Mouse (Mus musculus) midbrain, embryonic 16.5 days (tissue): ENCODE measurements around the gene Tmc8. TPM values are rescaled to one million over a fixed set of nuclear protein-coding genes. Genes with fewer than 3 reads are reported as not detected.
A peak's percentile ranks its signal among the peaks of the same experiment; 100 is the strongest.

Experiments
- ATAC-seq: fragments of 200-750 bp; cut with Nextera tagmentation; 2 replicates; pipeline ENCODE4 v1.8.0; 2017; ENCODE audit warnings: moderate TSS enrichment
- H3K27ac ChIP-seq: fragments of 300-500 bp; sonication (generic); 2 replicates; pipeline ENCODE4 v1.5.1; 2014; ENCODE audit warnings: mild to moderate bottlenecking, low read length, mixed read lengths
- H3K27me3 ChIP-seq: fragments of 300-500 bp; sonication (generic); 2 replicates; pipeline ENCODE4 v1.6.1; 2014; ENCODE audit warnings: low read depth, low read length, mixed read lengths; ENCODE audit not compliant: control insufficient read depth, insufficient read depth
- H3K36me3 ChIP-seq: fragments of 300-500 bp; sonication (generic); 2 replicates; pipeline ENCODE4 v1.6.1; 2014; ENCODE audit warnings: mild to moderate bottlenecking, low read length, moderate library complexity, mixed read lengths; ENCODE audit not compliant: control insufficient read depth, insufficient read depth
- H3K4me1 ChIP-seq: fragments of 300-500 bp; sonication (generic); 2 replicates; pipeline ENCODE4 v1.6.1; 2014; ENCODE audit warnings: mild to moderate bottlenecking, low read length, mixed read lengths; ENCODE audit not compliant: control insufficient read depth, insufficient read depth
- H3K4me2 ChIP-seq: fragments of 300-500 bp; sonication (generic); 2 replicates; pipeline ENCODE4 v1.6.1; 2014; ENCODE audit warnings: mild to moderate bottlenecking, low read length, mixed read lengths
- H3K4me3 ChIP-seq: fragments of 300-500 bp; sonication (generic); 2 replicates; pipeline ENCODE4 v1.5.1; 2014; ENCODE audit warnings: low read depth, mild to moderate bottlenecking, low read length, moderate library complexity, mixed read lengths
- H3K9ac ChIP-seq: fragments of 300-500 bp; sonication (generic); 2 replicates; pipeline ENCODE4 v1.6.1; 2014; ENCODE audit warnings: low read depth, low read length, mixed read lengths
- H3K9me3 ChIP-seq: fragments of 300-500 bp; sonication (generic); replicated peaks from 2 replicates; pipeline ENCODE4 v1.6.1; 2014; ENCODE audit warnings: mild to moderate bottlenecking, low read length, mixed read lengths; ENCODE audit not compliant: control insufficient read depth, poor library complexity, severe bottlenecking
- WGBS: fragments of 180-500 bp; shearing (Covaris S2); extraction: QIAGEN DNeasy Blood & Tissue Kit; methylation state at CpG from one replicate; pipeline ENCODE4 v1.1.7; 2014; 5-methylcytosine and 5-hydroxymethylcytosine counted together
- polyA plus RNA-seq: library from polyadenylated mRNA; unstranded; fragments of >200 nt; fragmentation: Nextera tagmentation; extraction: Ambion mirVana; gene quantifications from 2 replicates; pipeline ENCODE4 v1.2.1, GENCODE M21; 2015

The Tmc8 gene
- polyA plus RNA-seq, 1 experiment from 2014 or later = 0.73 TPM

DNA sequence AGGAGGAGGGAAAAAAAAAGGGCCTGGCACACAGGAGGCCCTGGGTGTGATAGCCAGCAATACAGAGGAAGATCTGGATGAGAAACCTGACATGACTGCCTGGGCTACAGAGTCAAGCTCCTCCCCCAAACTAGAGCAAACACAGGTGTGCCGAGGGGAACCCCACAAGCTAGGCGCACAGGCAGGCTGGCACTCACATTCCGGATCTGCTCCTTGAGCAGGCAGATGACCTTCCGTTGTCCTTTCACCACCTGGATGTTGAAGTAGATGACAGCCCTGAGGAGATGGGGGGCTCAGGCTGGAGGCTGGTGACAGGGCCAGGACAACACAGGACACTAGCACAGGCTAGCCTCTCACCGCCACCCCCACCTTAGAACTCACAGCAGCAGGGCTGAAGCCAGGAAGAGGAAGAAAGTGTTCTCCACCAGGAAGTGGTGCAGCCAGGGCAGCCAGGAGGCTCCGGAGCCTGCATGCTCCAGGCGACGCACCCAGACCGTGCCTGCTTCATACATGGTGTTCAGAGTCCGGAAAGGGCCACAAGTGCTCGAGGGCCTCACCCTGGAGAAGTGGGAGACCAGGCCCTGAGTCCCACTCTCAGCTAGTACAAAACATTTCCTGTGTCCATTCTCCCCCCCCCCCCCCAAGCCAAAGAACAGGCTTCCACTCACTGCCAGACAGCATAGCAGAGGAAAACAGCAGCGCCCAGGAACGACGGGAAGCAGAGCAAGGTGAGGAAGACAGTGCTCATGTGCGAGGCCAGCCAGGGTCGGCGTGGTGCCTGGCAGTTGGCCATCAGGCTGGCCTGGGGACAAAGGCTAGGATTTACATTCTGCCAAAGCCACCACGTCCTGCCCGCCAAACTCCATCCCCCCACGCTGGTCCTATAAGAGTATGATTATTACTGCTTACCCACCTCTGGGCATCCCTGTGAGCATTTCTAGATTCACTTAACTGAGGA lies 12.9 kb upstream of the Tmc8 start:
- no peak overlapping the region for H3K4me3 ChIP-seq
- no peaks in the 10 kb centered on the region for H3K9me3 ChIP-seq
- no peak overlapping the region for H3K9ac ChIP-seq
- H3K27me3 ChIP-seq = no peaks in the 10 kb centered on the region
- H3K27ac ChIP-seq = no peak overlapping the region
- ATAC-seq = 0 out of 2 replicates have a peak, but pooled peaks have one; percentile 13
- 78% methylated on average over 20 of the region's 20 CpGs for whole genome bisulfite sequencing
- no peaks in the 10 kb centered on the region for H3K4me1 ChIP-seq
- peaks cover 11% of the 10 kb centered on the region for H3K36me3 ChIP-seq
- no peak overlapping the region for H3K4me2 ChIP-seq

DNA sequence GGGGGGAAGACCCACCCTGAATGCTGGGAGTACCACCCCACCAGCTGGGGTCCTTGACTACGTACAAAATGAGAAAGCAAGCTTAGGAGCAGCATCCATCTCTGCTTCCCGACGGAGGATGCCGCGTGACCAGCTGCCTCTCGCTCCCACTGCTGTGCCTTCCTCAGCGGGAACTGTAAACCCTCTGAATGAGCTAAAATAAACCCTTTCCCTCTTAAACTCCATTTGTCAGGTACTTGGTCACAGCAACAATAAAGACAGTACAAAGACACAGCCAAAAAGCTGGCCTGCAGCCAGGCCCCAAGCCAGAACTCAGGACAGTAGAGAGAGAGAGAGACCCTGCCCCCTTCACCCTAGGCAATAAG lies 12.2 kb upstream of the Tmc8 start:
- no peaks in the 10 kb centered on the region for H3K27me3 ChIP-seq
- no peak for ATAC-seq
- H3K4me1 ChIP-seq = no peaks in the 10 kb centered on the region
- H3K4me3 ChIP-seq = no peak overlapping the region
- WGBS = 75% methylated on average over 7 of the region's 7 CpGs
- H3K4me2 ChIP-seq = no peak overlapping the region
- H3K9me3 ChIP-seq = no peaks in the 10 kb centered on the region
- H3K36me3 ChIP-seq = peaks cover 8% of the 10 kb centered on the region
- H3K9ac ChIP-seq = no peak overlapping the region
- no peak overlapping the region for H3K27ac ChIP-seq

- Histone ChIP-seq H3K9ac (no peak overlapping the region), H3K4me1 (no peaks in the 10 kb centered on the region), H3K4me2 (no peak overlapping the region), H3K36me3 (0 out of 2 replicates have a peak, but pooled peaks cover under 1% of the 10 kb centered on the region), H3K9me3 (no peaks in the 10 kb centered on the region), H3K27ac (no peak overlapping the region), H3K4me3 (no peak overlapping the region), H3K27me3 (no peaks in the 10 kb centered on the region)
- WGBS = 91% methylated on average over 10 of the region's 10 CpGs
- ATAC-seq = no peak
These were observed 11.5 kb upstream of the Tmc8 start for GRCm38 (mm10) chr11:117770407-117770806.

DNA sequence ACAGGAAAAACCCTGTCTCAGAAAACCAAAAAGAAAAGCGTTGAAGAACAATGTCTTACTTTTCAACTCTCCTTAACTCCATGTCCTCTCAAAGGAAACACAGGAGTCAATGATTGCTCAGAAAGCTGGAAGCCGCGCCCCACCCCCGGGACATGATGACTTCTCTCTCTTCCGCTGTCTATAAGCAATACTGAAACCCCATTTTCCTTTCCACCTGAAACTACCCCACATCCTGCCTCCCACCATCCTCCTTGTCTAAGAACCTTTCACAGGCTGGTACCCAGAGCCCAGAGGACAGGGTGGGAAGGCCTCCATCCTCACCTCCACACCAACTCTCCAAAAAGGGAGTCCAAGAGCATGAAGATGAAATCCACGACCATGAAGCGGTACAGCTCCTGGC lies 9.5 kb upstream of the Tmc8 start:
- H3K9me3 ChIP-seq = no peaks in the 10 kb centered on the region
- no peak overlapping the region for H3K9ac ChIP-seq
- H3K4me3 ChIP-seq = no peak overlapping the region
- no peak overlapping the region for H3K4me2 ChIP-seq
- no peak for ATAC-seq
- no peak overlapping the region for H3K27ac ChIP-seq
- no peaks in the 10 kb centered on the region for H3K4me1 ChIP-seq
- no peaks in the 10 kb centered on the region for H3K36me3 ChIP-seq
- H3K27me3 ChIP-seq = no peaks in the 10 kb centered on the region
- WGBS = 97% methylated on average over 7 of the region's 7 CpGs

DNA sequence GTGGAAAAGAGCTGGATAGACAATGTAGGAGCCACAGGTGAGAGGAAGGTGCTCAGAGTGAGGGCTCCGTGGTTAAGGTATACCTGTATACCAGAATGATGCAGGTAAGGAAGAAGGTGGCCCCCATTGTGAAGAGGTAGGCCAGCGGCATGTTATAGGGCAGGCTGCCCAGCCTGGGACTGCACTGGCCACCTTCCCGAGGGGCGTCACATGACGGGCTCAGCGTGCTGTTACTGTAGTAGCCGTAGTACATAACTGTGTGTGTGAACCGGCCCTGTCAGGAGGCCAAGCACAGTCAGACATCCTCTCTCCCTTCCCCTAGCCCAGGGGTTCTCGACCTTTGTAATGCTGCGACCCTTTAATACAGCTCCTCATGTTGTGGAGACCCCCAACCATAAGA lies 7.0 kb upstream of the Tmc8 start:
- H3K9me3 ChIP-seq = no peaks in the 10 kb centered on the region
- H3K27ac ChIP-seq = no peak overlapping the region
- no peak overlapping the region for H3K4me2 ChIP-seq
- H3K27me3 ChIP-seq = peaks cover under 1% of the 10 kb centered on the region; the same call in 1 of the 2 replicates
- no peak for ATAC-seq
- no peak overlapping the region for H3K9ac ChIP-seq
- 94% methylated on average over 10 of the region's 10 CpGs for WGBS
- H3K4me3 ChIP-seq = no peak overlapping the region
- H3K4me1 ChIP-seq = peaks cover 5% of the 10 kb centered on the region
- no peaks in the 10 kb centered on the region for H3K36me3 ChIP-seq

- H3K9ac ChIP-seq = no peak overlapping the region
- H3K4me1 ChIP-seq = peaks cover 11% of the 10 kb centered on the region
- ATAC-seq = no peak
- no peak overlapping the region for H3K27ac ChIP-seq
- WGBS = 88% methylated on average over 13 of the region's 13 CpGs
- H3K4me3 ChIP-seq = no peak overlapping the region
- H3K4me2 ChIP-seq = no peak overlapping the region
- H3K36me3 ChIP-seq = no peaks in the 10 kb centered on the region
- no peaks in the 10 kb centered on the region for H3K9me3 ChIP-seq
- H3K27me3 ChIP-seq = peaks cover 7% of the 10 kb centered on the region
These were observed 6.3 kb upstream of the Tmc8 start for GRCm38 (mm10) chr11:117775540-117775939.

DNA sequence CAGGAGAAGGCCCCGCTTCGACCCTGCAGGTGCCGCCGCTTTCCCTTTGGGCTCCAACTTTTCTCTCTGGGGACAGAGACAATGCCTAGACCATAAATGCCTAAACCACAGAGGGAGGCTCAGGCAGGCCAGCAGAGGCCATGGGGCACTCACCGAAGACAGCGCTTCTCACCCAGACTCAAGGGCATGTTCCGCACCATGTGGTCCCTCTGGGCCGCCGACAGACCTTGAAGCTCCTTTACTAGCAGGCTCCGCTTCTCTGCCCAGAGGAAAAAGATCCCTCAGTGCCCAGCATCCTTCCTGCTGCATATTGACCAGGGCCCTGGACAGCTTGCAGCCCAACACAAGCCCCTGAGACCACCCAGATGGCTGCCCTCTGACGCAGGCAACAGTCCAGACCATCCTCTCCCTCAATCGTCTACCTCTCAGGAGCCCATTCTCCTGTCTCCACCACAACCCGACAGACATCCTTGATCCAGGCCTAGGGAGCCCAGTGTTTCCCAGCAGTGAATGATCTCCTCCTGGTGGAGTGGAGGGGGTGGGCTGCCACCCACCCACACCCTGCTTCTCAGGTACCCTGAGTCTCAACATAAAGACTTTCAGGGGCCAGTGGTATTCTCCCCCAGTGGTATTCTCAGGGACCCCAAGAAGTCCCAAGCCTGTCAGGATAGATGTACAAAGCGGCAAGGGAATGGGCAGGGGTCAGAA lies 5.6 kb upstream of the Tmc8 start:
- no peak overlapping the region for H3K9ac ChIP-seq
- WGBS = 88% methylated on average over 14 of the region's 14 CpGs
- no peak overlapping the region for H3K4me2 ChIP-seq
- ATAC-seq = no peak
- H3K9me3 ChIP-seq = no peaks in the 10 kb centered on the region
- peaks cover 14% of the 10 kb centered on the region for H3K27me3 ChIP-seq
- H3K4me1 ChIP-seq = peaks cover 13% of the 10 kb centered on the region
- no peak overlapping the region for H3K27ac ChIP-seq
- no peak overlapping the region for H3K4me3 ChIP-seq
- H3K36me3 ChIP-seq = no peaks in the 10 kb centered on the region

DNA sequence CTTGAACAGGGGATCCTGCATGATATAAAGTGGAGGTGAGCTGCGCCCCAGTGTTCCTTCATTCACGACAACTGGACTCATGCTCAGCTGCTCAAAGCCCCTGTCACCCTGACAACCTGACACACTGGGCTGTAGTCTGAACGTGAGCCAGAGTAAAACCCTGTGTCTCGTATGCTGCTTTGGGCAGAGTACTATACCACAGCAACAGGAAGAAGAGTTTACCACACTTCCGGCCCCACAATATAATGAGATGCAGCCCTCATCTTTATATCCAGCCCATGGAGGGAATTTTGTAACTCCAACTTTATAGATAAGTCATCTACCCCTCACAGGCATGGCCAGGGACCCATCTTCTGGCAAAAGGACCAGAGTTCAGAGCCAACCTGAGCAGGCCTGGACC lies 4.8 kb upstream of the Tmc8 start:
- Histone ChIP-seq H3K4me1 (peaks cover 13% of the 10 kb centered on the region), H3K4me2 (no peak overlapping the region), H3K27ac (no peak overlapping the region), H3K9me3 (no peaks in the 10 kb centered on the region), H3K9ac (no peak overlapping the region), H3K27me3 (peaks cover 23% of the 10 kb centered on the region), H3K36me3 (no peaks in the 10 kb centered on the region), H3K4me3 (no peak overlapping the region)
- ATAC-seq = no peak
- 84% methylated on average over 5 of the region's 5 CpGs for WGBS

DNA sequence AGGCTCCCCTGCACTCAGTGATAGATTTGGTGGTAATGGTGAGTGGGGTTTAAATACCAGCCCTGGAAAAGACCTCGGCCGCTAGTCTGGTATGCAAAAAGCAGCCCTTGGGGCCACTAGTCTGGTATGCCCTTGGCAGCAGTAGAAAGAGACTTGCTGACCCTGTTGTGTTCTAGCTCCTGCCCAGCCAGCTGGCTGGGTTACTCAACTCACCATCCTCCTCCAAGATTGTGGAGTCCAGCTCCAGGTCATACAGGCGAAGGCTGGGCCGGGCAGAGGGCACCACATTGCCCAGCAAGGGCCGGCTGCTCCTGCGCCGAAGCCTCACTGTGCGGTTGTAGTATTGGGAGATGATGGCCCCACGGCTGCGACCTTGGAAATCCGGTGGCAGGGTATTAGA lies 3.8 kb upstream of the Tmc8 start:
- no peak overlapping the region for H3K27ac ChIP-seq
- no peaks in the 10 kb centered on the region for H3K36me3 ChIP-seq
- WGBS = 92% methylated on average over 11 of the region's 11 CpGs
- no peak overlapping the region for H3K4me3 ChIP-seq
- H3K9ac ChIP-seq = no peak overlapping the region
- H3K9me3 ChIP-seq = no peaks in the 10 kb centered on the region
- no peak for ATAC-seq
- H3K4me2 ChIP-seq = no peak overlapping the region
- H3K27me3 ChIP-seq = peaks cover 24% of the 10 kb centered on the region
- peaks cover 16% of the 10 kb centered on the region for H3K4me1 ChIP-seq
